ENCODE assay signal across 27 mouse cellular contexts in genomic region chr15:32144269-32144668, GRCm38 (mm10). TPM values are rescaled to one million over a fixed set of nuclear protein-coding genes. Genes with fewer than 3 reads are reported as not detected.
A peak's percentile ranks its signal among the peaks of the same experiment; 100 is the strongest.
DNase-seq lines count a peak whose midpoint lies in the region; ATAC-seq and TF ChIP-seq lines count a peak whose summit lies in the region.
"Had no signal": no experiment of that assay in that cellular context is flagged by ENCODE, and none has a peak within 500 bp of the region (broad histone marks: within the 10 kb centered on the region; RNA-seq: fewer than 3 reads in every experiment).

No protein-coding gene starts in this region.

- no peak overlapping the region for H3K27ac ChIP-seq in liver, adult 2 months (replicated peaks; ENCODE audit: insufficient read depth, low read depth, low read length)
- no peak overlapping the region for H3K27ac ChIP-seq in liver, embryonic 11.5 days (ENCODE audit: low read depth, low read length)
- no peak overlapping the region for H3K27ac ChIP-seq in liver, postnatal 0 days (ENCODE audit: low read depth)
- H3K27ac ChIP-seq in liver, embryonic 12.5 days, result no peak overlapping the region
- H3K27ac ChIP-seq in midbrain, embryonic 16.5 days (ENCODE audit: low read length), result no peak overlapping the region
- H3K27ac ChIP-seq: embryonic facial prominence, embryonic 13.5 days; embryonic facial prominence, embryonic 15.5 days; forebrain, embryonic 10.5 days; forebrain, embryonic 12.5 days had no signal

- peak; percentile 50 for DNase-seq in liver, adult 2 months (ENCODE audit: extremely low read depth, low read depth, low spot score)
- DNase-seq in liver, embryonic 11.5 days (ENCODE audit: low spot score), result no peak
- no peak for DNase-seq in liver, postnatal 0 days
- peak; percentile 2 for DNase-seq in ZHBTc4 (ENCODE audit: low read depth, low spot score)
- DNase-seq in urinary bladder, postnatal 4 days (ENCODE audit: low spot score in 2 of 2), result no peak
- DNase-seq: adrenal gland, adult 2 months; adrenal gland, postnatal 10 days; adrenal gland, postnatal 36 days; cerebellum, adult 11-12 months; cerebellum, adult 2 months; cerebellum, adult 9-10 months; cerebellum, postnatal 10 days; cerebellum, postnatal 25 days had no signal

- no peaks in the 10 kb centered on the region for H3K79me2 ChIP-seq in liver, adult 2 months (ENCODE audit: control insufficient read depth, insufficient read depth, low read length)

- H3K27me3 ChIP-seq in liver, adult 2 months (ENCODE audit: control insufficient read depth, insufficient read depth, low read length), result no peaks in the 10 kb centered on the region
- H3K27me3 ChIP-seq in liver, embryonic 11.5 days (replicated peaks; ENCODE audit: control insufficient read depth, insufficient read depth, low read length), result no peaks in the 10 kb centered on the region
- no peaks in the 10 kb centered on the region for H3K27me3 ChIP-seq in liver, postnatal 0 days (ENCODE audit: insufficient read depth, low read length)
- H3K27me3 ChIP-seq in liver, embryonic 12.5 days (replicated peaks), result no peaks in the 10 kb centered on the region
- no peaks in the 10 kb centered on the region for H3K27me3 ChIP-seq in midbrain, embryonic 16.5 days (ENCODE audit: control insufficient read depth, insufficient read depth, low read depth, low read length)
- H3K27me3 ChIP-seq: embryonic facial prominence, embryonic 13.5 days; embryonic facial prominence, embryonic 15.5 days; forebrain, embryonic 12.5 days had no signal

- TF ChIP-seq CTCF in liver, adult 2 months (IDR thresholded peaks at IDR 0.05; ENCODE audit: low read depth, low read length), result no peak
- no peak for TF ChIP-seq CTCF in liver, postnatal 0 days (IDR thresholded peaks at IDR 0.05; ENCODE audit: low read depth)

- no peak for TF ChIP-seq POLR2A in liver, adult 2 months (IDR thresholded peaks at IDR 0.05; ENCODE audit: extremely low read depth, insufficient read depth, low read length)

- no peak overlapping the region for H3K4me3 ChIP-seq in liver, adult 2 months (ENCODE audit: insufficient read depth, low read depth, low read length)
- H3K4me3 ChIP-seq in liver, embryonic 11.5 days (ENCODE audit: low read depth, low read length), result no peak overlapping the region
- no peak overlapping the region for H3K4me3 ChIP-seq in liver, postnatal 0 days (ENCODE audit: low read depth, low read length)
- H3K4me3 ChIP-seq in liver, embryonic 12.5 days, result no peak overlapping the region
- H3K4me3 ChIP-seq in midbrain, embryonic 16.5 days (ENCODE audit: low read depth, low read length), result no peak overlapping the region
- H3K4me3 ChIP-seq: embryonic facial prominence, embryonic 13.5 days; embryonic facial prominence, embryonic 15.5 days; erythroblast, embryonic 14.5 days; forebrain, embryonic 10.5 days; forebrain, embryonic 12.5 days had no signal

- ATAC-seq in liver, embryonic 11.5 days (replicated peaks; ENCODE audit: low FRiP score), result no peak
- ATAC-seq in liver, postnatal 0 days, result peak; percentile 99
- ATAC-seq in liver, embryonic 12.5 days, result no peak
- no peak for ATAC-seq in midbrain, embryonic 16.5 days
- ATAC-seq: forebrain, embryonic 14.5 days; forebrain, embryonic 16.5 days had no signal

- TF ChIP-seq EP300 in liver, postnatal 0 days (IDR thresholded peaks at IDR 0.05; ENCODE audit: low read depth), result no peak

- no peaks in the 10 kb centered on the region for H3K9me3 ChIP-seq in liver, embryonic 11.5 days (ENCODE audit: control insufficient read depth, low read length)
- no peaks in the 10 kb centered on the region for H3K9me3 ChIP-seq in liver, postnatal 0 days (ENCODE audit: low read length)
- H3K9me3 ChIP-seq in liver, embryonic 12.5 days (replicated peaks), result no peaks in the 10 kb centered on the region
- H3K9me3 ChIP-seq in midbrain, embryonic 16.5 days (replicated peaks; ENCODE audit: control insufficient read depth, low read length, poor library complexity, severe bottlenecking), result no peaks in the 10 kb centered on the region
- H3K9me3 ChIP-seq: embryonic facial prominence, embryonic 13.5 days; embryonic facial prominence, embryonic 15.5 days; forebrain, embryonic 10.5 days; forebrain, embryonic 12.5 days had no signal

- H3K4me2 ChIP-seq in liver, embryonic 11.5 days, result no peak overlapping the region
- no peak overlapping the region for H3K4me2 ChIP-seq in liver, postnatal 0 days (ENCODE audit: low read depth, low read length)
- H3K4me2 ChIP-seq in liver, embryonic 12.5 days, result no peak overlapping the region
- H3K4me2 ChIP-seq in midbrain, embryonic 16.5 days (ENCODE audit: low read length), result no peak overlapping the region
- H3K4me2 ChIP-seq: embryonic facial prominence, embryonic 13.5 days; embryonic facial prominence, embryonic 15.5 days; forebrain, embryonic 12.5 days had no signal

- no peak overlapping the region for H3K9ac ChIP-seq in liver, adult 2 months (ENCODE audit: low read depth, low read length)
- H3K9ac ChIP-seq in liver, embryonic 11.5 days (ENCODE audit: low read depth, low read length), result no peak overlapping the region
- no peak overlapping the region for H3K9ac ChIP-seq in liver, postnatal 0 days (replicated peaks)
- H3K9ac ChIP-seq in liver, embryonic 12.5 days, result no peak overlapping the region
- no peak overlapping the region for H3K9ac ChIP-seq in midbrain, embryonic 16.5 days (ENCODE audit: low read depth, low read length)
- H3K9ac ChIP-seq: embryonic facial prominence, embryonic 13.5 days; embryonic facial prominence, embryonic 15.5 days; forebrain, embryonic 12.5 days had no signal

- H3K4me1 ChIP-seq in liver, adult 2 months (ENCODE audit: control insufficient read depth, insufficient read depth, low read length), result no peaks in the 10 kb centered on the region
- H3K4me1 ChIP-seq in liver, embryonic 11.5 days (replicated peaks; ENCODE audit: control insufficient read depth, insufficient read depth, low read length), result no peaks in the 10 kb centered on the region
- no peaks in the 10 kb centered on the region for H3K4me1 ChIP-seq in liver, postnatal 0 days (ENCODE audit: insufficient read depth)
- no peaks in the 10 kb centered on the region for H3K4me1 ChIP-seq in liver, embryonic 12.5 days
- H3K4me1 ChIP-seq in midbrain, embryonic 16.5 days (ENCODE audit: control insufficient read depth, insufficient read depth, low read length), result no peaks in the 10 kb centered on the region
- H3K4me1 ChIP-seq: embryonic facial prominence, embryonic 15.5 days; forebrain, embryonic 10.5 days; forebrain, embryonic 12.5 days had no signal

- 6% methylated on average over 3 of the region's 3 CpGs for WGBS in liver, adult 2 months
- 47% methylated on average over 3 of the region's 3 CpGs for WGBS in liver, embryonic 11.5 days
- 24% methylated on average over 3 of the region's 3 CpGs for WGBS in liver, postnatal 0 days (ENCODE audit: insufficient replicate concordance)
- WGBS in liver, embryonic 12.5 days (ENCODE audit: insufficient replicate concordance), result 33% methylated on average over 3 of the region's 3 CpGs
- 69% methylated on average over 3 of the region's 3 CpGs for WGBS in midbrain, embryonic 16.5 days

- H3K36me3 ChIP-seq in liver, adult 2 months (ENCODE audit: control insufficient read depth, insufficient read depth, low read length), result no peaks in the 10 kb centered on the region
- no peaks in the 10 kb centered on the region for H3K36me3 ChIP-seq in liver, embryonic 11.5 days (ENCODE audit: control insufficient read depth, insufficient read depth, low read length)
- H3K36me3 ChIP-seq in liver, postnatal 0 days (replicated peaks; ENCODE audit: insufficient read depth, low read length), result no peaks in the 10 kb centered on the region
- no peaks in the 10 kb centered on the region for H3K36me3 ChIP-seq in liver, embryonic 12.5 days
- no peaks in the 10 kb centered on the region for H3K36me3 ChIP-seq in midbrain, embryonic 16.5 days (ENCODE audit: control insufficient read depth, insufficient read depth, low read length)
- H3K36me3 ChIP-seq: embryonic facial prominence, embryonic 13.5 days; embryonic facial prominence, embryonic 15.5 days; forebrain, embryonic 10.5 days; forebrain, embryonic 12.5 days had no signal

RNA-seq across cellular contexts. Expression of gene Tas2r119, which starts 32.8 kb away (rescaled TPM):
- total RNA-seq in liver, adult 2 months (2014; rRNA removed), result not detected in 2 replicates
- not detected in 2 replicates for polyA plus RNA-seq in liver, adult 2 months (2012; rRNA removed)
- not detected in 2 replicates for polyA plus RNA-seq in liver, embryonic 11.5 days (2014; fragmentation: Nextera tagmentation; extraction: Ambion mirVana)
- not detected in 2 replicates for polyA plus RNA-seq in liver, postnatal 0 days (2015; fragmentation: Nextera tagmentation; extraction: Ambion mirVana)
- polyA plus RNA-seq in liver, embryonic 12.5 days (2016; fragmentation: Nextera tagmentation; extraction: Ambion mirVana), result not detected in 2 replicates
- polyA plus RNA-seq in midbrain, embryonic 16.5 days (2015; fragmentation: Nextera tagmentation; extraction: Ambion mirVana), result not detected in 2 replicates
- total RNA-seq: adrenal gland, adult 2 months; adrenal gland, postnatal 10 days; adrenal gland, postnatal 36 days; ES-E14; MEL had no signal
- polyA plus RNA-seq: adrenal gland, adult 2 months; C2C12; cerebellum, adult 2 months; cortical plate, adult 2 months; embryonic facial prominence, embryonic 11.5 days; embryonic facial prominence, embryonic 13.5 days; embryonic facial prominence, embryonic 15.5 days; erythroblast, embryonic 14.5 days; forebrain, embryonic 10.5 days; forebrain, embryonic 12.5 days; forebrain, embryonic 14.5 days; forebrain, embryonic 16.5 days had no signal

Comparison
In these comparisons a context has a peak if more than half of its experiments do, and no peak if none do; other contexts are left out.
1. DNase-seq: peak in liver, adult 2 months (single experiment) and ZHBTc4 (single experiment); none in liver, embryonic 11.5 days (single experiment), liver, postnatal 0 days (single experiment) and urinary bladder, postnatal 4 days (0 of 2).